Mouse (Mus musculus): Measurements from ENCODE around the gene Polr3f. TPM values are rescaled to one million over a fixed set of nuclear protein-coding genes. Genes with fewer than 3 reads are reported as not detected.

The Polr3f gene
- polyA plus RNA-seq (2012) = 0.06 and 0.20 TPM in 2 replicates

GRCm38 (mm10) chr2:144526981-144527820, at the start of gene Polr3f, which contains the start of gene Dzank1:
Polr3f (plus strand) TSS chr2:144527718.
Dzank1 (minus strand) TSS chr2:144527414.
- no peaks in the 10 kb centered on the region for H3K9me3 ChIP-seq (ENCODE audit: control insufficient read depth, low read length)
- H3K4me3 ChIP-seq (replicated peaks) = peak within 1 kb of the TSS; percentile 86
- TF ChIP-seq GATA1 (IDR thresholded peaks at IDR 0.05; ENCODE audit: low read length) (no peak), TAL1 (IDR thresholded peaks at IDR 0.05; ENCODE audit: low read length) (no peak)
- peaks cover 12% of the 10 kb centered on the region for H3K36me3 ChIP-seq (ENCODE audit: control insufficient read depth)
- H3K4me1 ChIP-seq (ENCODE audit: control insufficient read depth) = peaks cover 23% of the 10 kb centered on the region
- H3K27me3 ChIP-seq (ENCODE audit: control insufficient read depth) = peaks cover 39% of the 10 kb centered on the region

DNA sequence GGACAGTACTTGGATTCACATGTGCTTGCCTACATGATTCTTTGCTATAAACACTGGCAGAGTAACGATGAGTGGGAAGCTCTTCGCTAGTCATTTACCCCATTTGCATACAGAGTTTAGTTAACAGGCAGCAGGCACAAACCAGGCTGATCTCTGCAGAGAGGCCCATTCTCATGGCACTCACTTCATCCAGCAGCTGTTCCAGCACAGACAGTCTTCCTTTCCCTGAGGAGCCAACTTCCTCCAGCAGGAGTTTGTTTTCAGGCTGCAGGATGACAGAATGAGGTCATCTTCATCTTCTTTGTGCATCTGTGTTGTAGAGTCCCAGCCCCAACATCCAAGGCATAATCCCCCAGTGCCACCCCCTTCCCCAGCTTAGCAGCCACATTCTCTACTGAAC, 48.1 kb upstream of the Polr3f start:
- H3K4me3 ChIP-seq (replicated peaks) = no peak overlapping the region

DNA sequence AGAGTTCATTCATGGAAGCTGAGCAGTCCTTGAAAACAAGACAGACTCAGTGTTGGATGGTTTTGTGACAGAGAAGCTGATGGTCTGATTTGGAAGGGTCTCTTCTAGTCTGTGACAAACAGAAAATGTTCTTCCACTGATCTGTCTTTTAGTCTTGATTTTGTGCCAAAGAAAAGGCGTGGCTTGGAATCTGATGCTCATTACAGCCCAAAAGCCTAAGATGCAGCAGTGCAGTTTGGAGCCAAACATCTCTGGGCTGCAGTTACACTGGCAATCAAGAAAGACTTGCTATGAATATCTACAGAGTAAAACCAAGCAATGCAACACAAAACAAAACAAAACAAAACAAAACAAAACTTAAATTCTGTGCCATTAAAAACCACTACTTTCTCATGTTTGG, 43.4 kb upstream of the Polr3f start:
- TF ChIP-seq GATA1 (IDR thresholded peaks at IDR 0.05; ENCODE audit: low read length) (no peak), TAL1 (IDR thresholded peaks at IDR 0.05; ENCODE audit: low read length) (no peak)
- no peaks in the 10 kb centered on the region for H3K4me1 ChIP-seq (ENCODE audit: control insufficient read depth)
- no peaks in the 10 kb centered on the region for H3K27me3 ChIP-seq (ENCODE audit: control insufficient read depth)
- H3K4me3 ChIP-seq (replicated peaks) = no peak overlapping the region
- 0 out of 2 replicates have a peak, but pooled peaks cover 3% of the 10 kb centered on the region for H3K9me3 ChIP-seq (ENCODE audit: control insufficient read depth, low read length)
- no peaks in the 10 kb centered on the region for H3K36me3 ChIP-seq (ENCODE audit: control insufficient read depth)

More for the DNA sequence above, 48.1 kb upstream of the Polr3f start:
- Histone ChIP-seq H3K27me3 (ENCODE audit: control insufficient read depth) (no peaks in the 10 kb centered on the region), H3K9me3 (ENCODE audit: control insufficient read depth, low read length) (0 out of 2 replicates have a peak, but pooled peaks cover 3% of the 10 kb centered on the region), H3K4me1 (ENCODE audit: control insufficient read depth) (no peaks in the 10 kb centered on the region), H3K36me3 (ENCODE audit: control insufficient read depth) (no peaks in the 10 kb centered on the region)
- TF ChIP-seq TAL1 (IDR thresholded peaks at IDR 0.05; ENCODE audit: low read length) = no peak
- TF ChIP-seq GATA1 (IDR thresholded peaks at IDR 0.05; ENCODE audit: low read length) = no peak

DNA sequence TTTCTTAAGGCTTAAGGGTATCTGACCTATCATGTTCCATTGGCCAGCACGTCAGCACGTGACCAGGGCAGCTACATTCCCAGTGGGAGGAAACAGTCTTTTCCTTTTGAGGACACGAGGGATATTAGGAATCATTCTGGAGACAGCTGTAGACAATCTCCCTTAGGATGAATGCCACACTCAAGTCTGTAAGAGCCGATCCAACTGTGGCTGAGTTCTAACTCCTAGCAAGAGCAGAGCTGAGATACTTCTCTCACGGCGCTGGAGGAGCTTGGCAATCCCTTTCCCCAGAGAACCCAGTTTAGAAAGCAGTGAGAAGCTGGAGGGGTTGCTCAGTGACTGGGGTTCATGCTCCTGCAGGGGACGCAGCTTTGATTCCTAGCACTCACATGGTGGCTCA, 42.1 kb upstream of the Polr3f start:
- no peaks in the 10 kb centered on the region for H3K27me3 ChIP-seq (ENCODE audit: control insufficient read depth)
- TF ChIP-seq TAL1 (IDR thresholded peaks at IDR 0.05; ENCODE audit: low read length) (no peak), GATA1 (IDR thresholded peaks at IDR 0.05; ENCODE audit: low read length) (no peak)
- no peaks in the 10 kb centered on the region for H3K4me1 ChIP-seq (ENCODE audit: control insufficient read depth)
- no peaks in the 10 kb centered on the region for H3K36me3 ChIP-seq (ENCODE audit: control insufficient read depth)
- H3K9me3 ChIP-seq (ENCODE audit: control insufficient read depth, low read length) = 0 out of 2 replicates have a peak, but pooled peaks cover 3% of the 10 kb centered on the region
- no peak overlapping the region for H3K4me3 ChIP-seq (replicated peaks)

DNA sequence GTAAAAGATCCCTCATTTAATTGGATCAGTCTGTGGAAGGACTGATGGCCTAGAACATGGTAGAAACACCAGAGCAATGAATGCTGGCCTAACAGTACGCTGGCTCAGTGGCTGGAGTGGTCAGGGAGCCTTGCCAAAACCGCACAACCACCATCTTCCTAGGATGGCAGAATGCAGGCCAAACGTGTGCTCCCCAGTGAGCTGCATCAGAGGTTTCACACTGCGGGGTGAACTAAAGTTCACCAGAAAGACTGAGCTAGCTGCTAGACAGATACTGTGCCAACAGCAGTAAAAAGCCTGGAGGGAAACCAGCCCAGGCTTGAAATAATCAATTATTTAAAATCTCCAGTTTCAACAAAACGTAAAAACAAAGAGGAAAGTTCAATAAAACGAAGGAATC, 40.0 kb upstream of the Polr3f start:
- TF ChIP-seq GATA1 (IDR thresholded peaks at IDR 0.05; ENCODE audit: low read length) (no peak), TAL1 (IDR thresholded peaks at IDR 0.05; ENCODE audit: low read length) (no peak)
- Histone ChIP-seq H3K4me1 (ENCODE audit: control insufficient read depth) (no peaks in the 10 kb centered on the region), H3K36me3 (ENCODE audit: control insufficient read depth) (no peaks in the 10 kb centered on the region)

GRCm38 (mm10) chr2:144489342-144489741, 38.2 kb upstream of the Polr3f start:
- TF ChIP-seq GATA1 (IDR thresholded peaks at IDR 0.05; ENCODE audit: low read length) (no peak), TAL1 (IDR thresholded peaks at IDR 0.05; ENCODE audit: low read length) (no peak)
- peaks cover 12% of the 10 kb centered on the region for H3K9me3 ChIP-seq (ENCODE audit: control insufficient read depth, low read length)
- no peaks in the 10 kb centered on the region for H3K27me3 ChIP-seq (ENCODE audit: control insufficient read depth)
- H3K4me1 ChIP-seq (ENCODE audit: control insufficient read depth) = no peaks in the 10 kb centered on the region
- no peaks in the 10 kb centered on the region for H3K36me3 ChIP-seq (ENCODE audit: control insufficient read depth)
- H3K4me3 ChIP-seq (replicated peaks) = no peak overlapping the region

More for the DNA sequence above, 40.0 kb upstream of the Polr3f start:
- Histone ChIP-seq H3K4me3 (replicated peaks) (no peak overlapping the region), H3K9me3 (ENCODE audit: control insufficient read depth, low read length) (peaks cover 12% of the 10 kb centered on the region), H3K27me3 (ENCODE audit: control insufficient read depth) (no peaks in the 10 kb centered on the region)

GRCm38 (mm10) chr2:144502134-144502533, 25.4 kb upstream of the Polr3f start:
- H3K9me3 ChIP-seq (ENCODE audit: control insufficient read depth, low read length) = no peaks in the 10 kb centered on the region
- no peak for TF ChIP-seq TAL1 (IDR thresholded peaks at IDR 0.05; ENCODE audit: low read length)
- TF ChIP-seq GATA1 (IDR thresholded peaks at IDR 0.05; ENCODE audit: low read length) = no peak
- no peak overlapping the region for H3K4me3 ChIP-seq (replicated peaks)
- H3K36me3 ChIP-seq (ENCODE audit: control insufficient read depth) = no peaks in the 10 kb centered on the region
- H3K27me3 ChIP-seq (ENCODE audit: control insufficient read depth) = no peaks in the 10 kb centered on the region
- no peaks in the 10 kb centered on the region for H3K4me1 ChIP-seq (ENCODE audit: control insufficient read depth)

DNA sequence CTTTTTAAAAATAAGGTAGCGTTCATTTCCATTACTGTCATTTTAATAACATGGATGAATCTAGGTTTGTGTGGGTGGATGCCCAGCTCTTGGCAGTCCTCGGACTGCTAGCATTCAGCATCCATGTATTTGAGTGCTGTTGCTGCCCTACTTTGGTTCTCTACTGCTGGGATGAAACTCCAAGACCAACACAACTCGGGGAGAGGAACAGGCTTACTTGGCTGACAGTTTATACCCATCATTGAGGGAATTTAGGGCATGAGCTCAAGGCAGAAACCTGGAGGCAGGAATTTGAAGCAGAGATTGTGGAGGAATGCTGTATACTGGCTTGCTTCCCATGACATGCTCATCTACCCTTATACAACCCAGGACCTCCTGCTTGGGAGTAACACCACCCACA, 12.9 kb upstream of the Polr3f start:
- TF ChIP-seq TAL1 (IDR thresholded peaks at IDR 0.05; ENCODE audit: low read length) = no peak
- no peak for TF ChIP-seq GATA1 (IDR thresholded peaks at IDR 0.05; ENCODE audit: low read length)
- H3K9me3 ChIP-seq (ENCODE audit: control insufficient read depth, low read length) = no peaks in the 10 kb centered on the region
- no peaks in the 10 kb centered on the region for H3K27me3 ChIP-seq (ENCODE audit: control insufficient read depth)
- H3K36me3 ChIP-seq (ENCODE audit: control insufficient read depth) = no peaks in the 10 kb centered on the region
- H3K4me3 ChIP-seq (replicated peaks) = no peak overlapping the region
- no peaks in the 10 kb centered on the region for H3K4me1 ChIP-seq (ENCODE audit: control insufficient read depth)

DNA sequence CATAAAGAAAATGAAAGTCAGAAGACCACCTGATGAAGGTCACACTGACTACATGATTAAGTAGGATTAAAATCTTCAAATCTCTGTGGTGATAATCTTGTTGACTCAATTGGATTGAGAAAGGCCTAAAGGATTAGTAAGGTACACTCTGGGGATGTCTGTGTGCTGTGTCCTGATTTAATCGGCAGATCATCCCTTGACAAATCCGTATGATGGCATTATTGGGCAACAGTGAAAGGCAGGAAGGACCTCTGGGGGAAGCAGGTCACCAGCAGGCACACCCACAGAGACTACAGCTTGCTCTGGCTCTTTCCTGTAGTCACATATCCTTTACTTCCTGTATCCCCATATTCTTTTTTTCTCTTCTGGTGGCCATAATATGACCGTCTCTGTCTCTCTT, 7.7 kb upstream of the Polr3f start:
- Histone ChIP-seq H3K27me3 (ENCODE audit: control insufficient read depth) (peaks cover 14% of the 10 kb centered on the region), H3K36me3 (ENCODE audit: control insufficient read depth) (no peaks in the 10 kb centered on the region), H3K4me1 (ENCODE audit: control insufficient read depth) (no peaks in the 10 kb centered on the region), H3K9me3 (ENCODE audit: control insufficient read depth, low read length) (no peaks in the 10 kb centered on the region), H3K4me3 (replicated peaks) (no peak overlapping the region)
- no peak for TF ChIP-seq TAL1 (IDR thresholded peaks at IDR 0.05; ENCODE audit: low read length)
- no peak for TF ChIP-seq GATA1 (IDR thresholded peaks at IDR 0.05; ENCODE audit: low read length)

Data from erythroblast, embryonic 14.5 days (primary cell).